Comparison of ENCODE assay signal across 11 mouse cellular contexts in genomic region chr5:149551179-149551578, GRCm38 (mm10). TPM values are rescaled to one million over a fixed set of nuclear protein-coding genes. Genes with fewer than 3 reads are reported as not detected.
"Had no signal": no experiment of that assay in that cellular context is flagged by ENCODE, and none has a peak within 500 bp of the region (broad histone marks: within the 10 kb centered on the region; RNA-seq: fewer than 3 reads in every experiment).

No protein-coding gene starts in this region.

- DNase-seq: kidney, postnatal 14 days had no signal

- ATAC-seq: liver, embryonic 12.5 days; midbrain, embryonic 15.5 days had no signal

- H3K27ac ChIP-seq: kidney, embryonic 15.5 days; limb, embryonic 15.5 days; liver, embryonic 12.5 days; lung, embryonic 15.5 days; midbrain, embryonic 15.5 days; neural tube, embryonic 12.5 days; stomach, postnatal 0 days had no signal

- H3K4me3 ChIP-seq: kidney, embryonic 15.5 days; limb, embryonic 15.5 days; liver, embryonic 12.5 days; lung, embryonic 15.5 days; midbrain, embryonic 15.5 days; neural tube, embryonic 12.5 days had no signal

- H3K9me3 ChIP-seq: kidney, embryonic 15.5 days; limb, embryonic 15.5 days; liver, embryonic 12.5 days; lung, embryonic 15.5 days; midbrain, embryonic 15.5 days; neural tube, embryonic 12.5 days had no signal

- H3K27me3 ChIP-seq: kidney, embryonic 15.5 days; limb, embryonic 15.5 days; liver, embryonic 12.5 days; lung, embryonic 15.5 days; midbrain, embryonic 15.5 days; neural tube, embryonic 12.5 days had no signal

- H3K4me1 ChIP-seq: kidney, embryonic 15.5 days; liver, embryonic 12.5 days; lung, embryonic 15.5 days; midbrain, embryonic 15.5 days; neural tube, embryonic 12.5 days had no signal

- H3K36me3 ChIP-seq: kidney, embryonic 15.5 days; limb, embryonic 15.5 days; liver, embryonic 12.5 days; lung, embryonic 15.5 days; midbrain, embryonic 15.5 days; neural tube, embryonic 12.5 days had no signal

- H3K9ac ChIP-seq: kidney, embryonic 15.5 days; limb, embryonic 15.5 days; liver, embryonic 12.5 days; lung, embryonic 15.5 days; midbrain, embryonic 15.5 days; neural tube, embryonic 12.5 days had no signal

- H3K4me2 ChIP-seq: kidney, embryonic 15.5 days; limb, embryonic 15.5 days; liver, embryonic 12.5 days; lung, embryonic 15.5 days; midbrain, embryonic 15.5 days; neural tube, embryonic 12.5 days had no signal

RNA-seq across cellular contexts. Expression of gene Wdr95, which starts 22.7 kb away (rescaled TPM):
- polyA plus RNA-seq: kidney, embryonic 15.5 days; large intestine, adult 2 months; limb, embryonic 11.5 days; liver, embryonic 12.5 days; liver, embryonic 16.5 days; stomach, postnatal 0 days had no signal
